Mouse (Mus musculus) layer of hippocampus, adult 9-10 months (tissue): ENCODE measurements around the gene Ptpn13.

Source experiments
- DNase-seq: peaks from one replicate; pipeline ENCODE4 v3.0.0; 2022; ENCODE audit warnings: low spot score

The Ptpn13 gene

GRCm38 (mm10) chr5:103423305-103423926 is 1.6 kb upstream of the Ptpn13 start:
- DNase-seq = no peak

- no peak for DNase-seq
Measured at GRCm38 (mm10) chr5:103423927-103424315, 1.1 kb upstream of the Ptpn13 start.

GRCm38 (mm10) chr5:103425363-103426031 is 505 bp downstream of the Ptpn13 start:
- no peak for DNase-seq

GRCm38 (mm10) chr5:103426250-103426649 is 1.3 kb downstream of the Ptpn13 start:
- no peak for DNase-seq

- DNase-seq = no peak
Measured at GRCm38 (mm10) chr5:103430986-103431385, 6.0 kb downstream of the Ptpn13 start.

- no peak for DNase-seq
Measured at GRCm38 (mm10) chr5:103431479-103431878, 6.5 kb downstream of the Ptpn13 start.

GRCm38 (mm10) chr5:103436039-103436944 is 11.3 kb downstream of the Ptpn13 start:
- no peak for DNase-seq

GRCm38 (mm10) chr5:103437714-103438113 is 12.7 kb downstream of the Ptpn13 start:
- DNase-seq = no peak

- no peak for DNase-seq
Measured at GRCm38 (mm10) chr5:103439171-103439570, 14.2 kb downstream of the Ptpn13 start.

GRCm38 (mm10) chr5:103440418-103441276 is 15.7 kb downstream of the Ptpn13 start:
- DNase-seq = no peak

GRCm38 (mm10) chr5:103441706-103442105 is 16.7 kb downstream of the Ptpn13 start:
- no peak for DNase-seq

- no peak for DNase-seq
Measured at GRCm38 (mm10) chr5:103442269-103442688, 17.3 kb downstream of the Ptpn13 start.

- DNase-seq = no peak
Measured at GRCm38 (mm10) chr5:103442921-103443320, 17.9 kb downstream of the Ptpn13 start.

- DNase-seq = no peak
Measured at GRCm38 (mm10) chr5:103445383-103445782, 20.4 kb downstream of the Ptpn13 start.

- DNase-seq = no peak
Measured at GRCm38 (mm10) chr5:103447806-103448416, 22.9 kb downstream of the Ptpn13 start.

GRCm38 (mm10) chr5:103448470-103448869 is 23.5 kb downstream of the Ptpn13 start:
- no peak for DNase-seq

GRCm38 (mm10) chr5:103450663-103451062 is 25.7 kb downstream of the Ptpn13 start:
- no peak for DNase-seq

GRCm38 (mm10) chr5:103453361-103454140 is 28.6 kb downstream of the Ptpn13 start:
- DNase-seq = no peak

- DNase-seq = no peak
Measured at GRCm38 (mm10) chr5:103456794-103457193, 31.8 kb downstream of the Ptpn13 start.

- DNase-seq = no peak
Measured at GRCm38 (mm10) chr5:103458411-103458810, 33.4 kb downstream of the Ptpn13 start.
